Mouse (Mus musculus) embryonic fibroblast, embryonic 13.5 days (primary cell): ENCODE data around the gene Atp6v1g2.

ENCODE experiments used
- CTCF ChIP-seq: IDR thresholded peaks from 2 replicates; pipeline ENCODE4 v1.5.1; 2011; ENCODE audit warnings: mild to moderate bottlenecking, control low read depth, low read length, moderate library complexity, borderline replicate concordance; ENCODE audit not compliant: insufficient read depth
- POLR2A ChIP-seq: IDR thresholded peaks from 2 replicates; pipeline ENCODE4 v1.6.1; 2011; ENCODE audit warnings: low read depth, mild to moderate bottlenecking, control low read depth, low read length, moderate library complexity

- TF ChIP-seq CTCF (peak; percentile 88), POLR2A (0 out of 2 replicates have a peak, but pooled peaks have one; percentile 28)
Observed at GRCm38 (mm10) chr17:35236390-35236746, 2.9 kb downstream of the Atp6v1g2 start.
